ENCODE assay signal across 9 mouse cellular contexts in the genomic region with DNA sequence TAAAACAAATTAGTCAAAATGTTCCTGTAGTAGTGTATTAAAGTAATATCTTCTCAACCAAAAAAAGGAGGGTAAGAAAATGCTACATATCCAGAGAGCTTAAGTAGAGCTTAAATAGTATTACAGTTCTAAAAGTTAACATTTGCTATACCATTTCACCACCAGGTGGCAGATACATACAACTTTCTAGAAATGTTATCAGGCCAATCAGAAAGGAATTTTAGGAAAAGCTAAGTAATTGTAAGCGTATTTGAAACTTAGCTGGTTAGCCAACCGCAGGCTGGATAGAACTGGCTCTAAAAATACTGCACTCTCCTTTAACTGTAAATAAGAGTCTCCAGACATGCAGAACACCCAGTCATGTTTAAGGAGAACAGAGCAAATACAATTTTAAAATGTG. TPM values are rescaled to one million over a fixed set of nuclear protein-coding genes. Genes with fewer than 3 reads are reported as not detected.
DNase-seq lines count a peak whose midpoint lies in the region; ATAC-seq lines count a peak whose summit lies in the region.
"Had no signal": no experiment of that assay in that cellular context is flagged by ENCODE, and none has a peak within 500 bp of the region (broad histone marks: within the 10 kb centered on the region; RNA-seq: fewer than 3 reads in every experiment).

No protein-coding gene starts in this region.

- 4% methylated on average over 2 of the region's 2 CpGs for WGBS in lung, embryonic 15.5 days

- H3K9me3 ChIP-seq in lung, embryonic 15.5 days = no peaks in the 10 kb centered on the region
- H3K9me3 ChIP-seq: heart, embryonic 15.5 days had no signal

- no peak for ATAC-seq in lung, embryonic 15.5 days (ENCODE audit: borderline replicate concordance, extremely low read depth, low FRiP score, low TSS enrichment)

- no peak overlapping the region for H3K9ac ChIP-seq in lung, embryonic 15.5 days
- H3K9ac ChIP-seq: heart, embryonic 15.5 days had no signal

- peaks cover 34% of the 10 kb centered on the region for H3K4me1 ChIP-seq in lung, embryonic 15.5 days

- H3K27ac ChIP-seq in lung, embryonic 15.5 days = peak overlapping the region; percentile 19; the same call in 1 of the 2 replicates
- H3K27ac ChIP-seq: heart, embryonic 15.5 days had no signal

- no peaks in the 10 kb centered on the region for H3K36me3 ChIP-seq in lung, embryonic 15.5 days
- H3K36me3 ChIP-seq: heart, embryonic 15.5 days had no signal

- no peaks in the 10 kb centered on the region; the same call in 1 of the 2 replicates for H3K27me3 ChIP-seq in lung, embryonic 15.5 days
- H3K27me3 ChIP-seq: heart, embryonic 15.5 days had no signal

- H3K4me2 ChIP-seq in lung, embryonic 15.5 days = no peak overlapping the region; the same call in 1 of the 2 replicates
- H3K4me2 ChIP-seq: heart, embryonic 15.5 days had no signal

- H3K4me3 ChIP-seq in lung, embryonic 15.5 days = no peak overlapping the region
- H3K4me3 ChIP-seq: heart, embryonic 15.5 days had no signal

- DNase-seq in cerebellum, adult 9-10 months = peak; percentile 82
- DNase-seq in cerebellum, adult 11 months = no peak
- peak; percentile 62 for DNase-seq in left cerebral cortex, adult 11 months (ENCODE audit: low spot score)
- no peak for DNase-seq in left cerebral cortex, adult 8-10 months (ENCODE audit: low spot score in 2 of 2)
- peak; percentile 14 for DNase-seq in WW6 (ENCODE audit: low read depth, low spot score)
- no peak for DNase-seq in ovary, postnatal 14 days (ENCODE audit: low spot score)
- DNase-seq in spleen, adult 18-20 months = no peak

RNA-seq across cellular contexts. Expression of gene Neo1, which starts 22.9 kb away (rescaled TPM):
- total RNA-seq in left cerebral cortex, adult 8-10 months (2022) = 10 to 100 TPM; 74.2 to 81.5 (median 78.4) TPM
- polyA plus RNA-seq in lung, embryonic 15.5 days (2015; fragmentation: Nextera tagmentation; extraction: Ambion mirVana) = 41.2 and 44.0 TPM in 2 replicates

Comparison
In these comparisons a context has a peak if more than half of its experiments do, and no peak if none do; other contexts are left out.
1. DNase-seq: peak in cerebellum, adult 9-10 months (single experiment), left cerebral cortex, adult 11 months (single experiment) and WW6 (single experiment); none in cerebellum, adult 11 months (single experiment), left cerebral cortex, adult 8-10 months (0 of 2), ovary, postnatal 14 days (single experiment) and spleen, adult 18-20 months (0 of 2).